Mouse (Mus musculus): ENCODE measurements around the gene Rarg. TPM values are rescaled to one million over a fixed set of nuclear protein-coding genes. Genes with fewer than 3 reads are reported as not detected.

Gene Rarg
- total and polyA plus RNA-seq, 3 experiments = 0.39 to 5.8 TPM; not detected in 1

GRCm38 (mm10) chr15:102282463-102283292 lies 25.4 kb upstream of the Rarg start:
- DNase-seq (ENCODE audit: low read depth, low spot score) = peak; percentile 79
- Histone ChIP-seq H3K79me2 (ENCODE audit: control insufficient read depth, insufficient read depth, low read length, poor library complexity) (peaks cover 24% of the 10 kb centered on the region), H3K27me3 (ENCODE audit: control insufficient read depth in 1 of 2, insufficient read depth in 2 of 2, low read length in 2 of 2) (no peaks in the 10 kb centered on the region), H3K9ac (ENCODE audit: control insufficient read depth, low read depth, low read length, poor library complexity, severe bottlenecking) (peak overlapping the region; percentile 32), H3K36me3 (ENCODE audit: control insufficient read depth in 1 of 2, insufficient read depth in 2 of 2, low read length in 2 of 2) (peaks cover 0 to 40% of the 10 kb centered on the region in 2 experiments; a peak in 2 of 4 replicates), H3K4me3 (ENCODE audit: control insufficient read depth in 1 of 2, insufficient read depth in 1 of 2, low read depth in 2 of 2, low read length in 2 of 2) (peak overlapping the region; percentile 31 to 36), H3K9me3 (replicated peaks; ENCODE audit: insufficient read depth, low read length) (no peaks in the 10 kb centered on the region), H3K27ac (ENCODE audit: control insufficient read depth, low read depth, low read length) (peak overlapping the region; percentile 87), H3K4me1 (ENCODE audit: control insufficient read depth in 1 of 2, insufficient read depth in 2 of 2, low read length in 2 of 2) (peaks cover 12 to 50% of the 10 kb centered on the region in 2 experiments)
- TF ChIP-seq MAX (IDR thresholded peaks at IDR 0.05; ENCODE audit: low read length) (peak; percentile 36; the same call in 1 of the 2 replicates), SMC3 (IDR thresholded peaks at IDR 0.05; ENCODE audit: low read depth, low read length) (no peak), HCFC1 (IDR thresholded peaks at IDR 0.05; ENCODE audit: low read depth, low read length) (0 out of 2 replicates have a peak, but pooled peaks have one; percentile 15), ZKSCAN1 (IDR thresholded peaks at IDR 0.05; ENCODE audit: low read depth, low read length) (no peak), USF2 (IDR thresholded peaks at IDR 0.05; ENCODE audit: borderline replicate concordance in 1 of 2, insufficient read depth in 1 of 2, low read depth in 1 of 2, low read length in 2 of 2) (no peak), ETS1 (IDR thresholded peaks at IDR 0.05; ENCODE audit: low read depth, low read length) (peak; percentile 70), JUND (IDR thresholded peaks at IDR 0.05; ENCODE audit: low read depth, low read length) (no peak), BHLHE40 (IDR thresholded peaks at IDR 0.05; ENCODE audit: borderline replicate concordance, low read depth, low read length) (no peak), POLR2A (IDR thresholded peaks at IDR 0.05; ENCODE audit: control insufficient read depth in 1 of 2, insufficient read depth in 1 of 2, low read depth in 1 of 2, low read length in 2 of 2, poor library complexity in 1 of 2) (peak; percentile 17 to 19; a peak in 1 of 4 replicates), MAZ (IDR thresholded peaks at IDR 0.05; ENCODE audit: low read depth, low read length) (0 out of 2 replicates have a peak, but pooled peaks have one; percentile 6), ZNF384 (IDR thresholded peaks at IDR 0.05; ENCODE audit: low read depth, low read length) (no peak), CHD2 (IDR thresholded peaks at IDR 0.05; ENCODE audit: low read length) (no peak), MYC (IDR thresholded peaks at IDR 0.05; ENCODE audit: low read depth, low read length) (peak; percentile 51; the same call in 1 of the 2 replicates), ZMIZ1 (IDR thresholded peaks at IDR 0.05; ENCODE audit: low read depth, low read length) (0 out of 2 replicates have a peak, but pooled peaks have one; percentile 30), POLR2AphosphoS2 (IDR thresholded peaks at IDR 0.05; ENCODE audit: low read length) (peak; percentile 27; the same call in 1 of the 2 replicates), ZC3H11A (IDR thresholded peaks at IDR 0.05; ENCODE audit: low read depth, low read length) (no peak), NRF1 (IDR thresholded peaks at IDR 0.05; ENCODE audit: insufficient read depth, low read depth, low read length, poor library complexity, severe bottlenecking) (no peak), CTCF (IDR thresholded peaks at IDR 0.05 in 2 of 3, conservative IDR thresholded peaks at IDR 0.05 in 1 of 3; ENCODE audit: control insufficient read depth in 1 of 3, insufficient read depth in 1 of 3, low read depth in 2 of 3, low read length in 3 of 3, poor library complexity in 1 of 3, severe bottlenecking in 1 of 3) (no peak), ELF1 (IDR thresholded peaks at IDR 0.05; ENCODE audit: low read depth, low read length) (peak; percentile 11; the same call in 1 of the 2 replicates), NELFE (IDR thresholded peaks at IDR 0.05; ENCODE audit: low read depth, low read length) (no peak; the same call in none of the 2 replicates), RCOR1 (IDR thresholded peaks at IDR 0.05; ENCODE audit: low read depth, low read length) (peak; percentile 87), UBTF (IDR thresholded peaks at IDR 0.05; ENCODE audit: borderline replicate concordance, insufficient read depth, low read depth, low read length) (no peak), EP300 (IDR thresholded peaks at IDR 0.05; ENCODE audit: low read depth in 1 of 2, low read length in 2 of 2) (peak; percentile 57 to 69), GATA1 (IDR thresholded peaks at IDR 0.05; ENCODE audit: low read depth, low read length) (peak; percentile 83), KAT2A (conservative IDR thresholded peaks at IDR 0.05; ENCODE audit: low read depth, low read length) (no peak), CHD1 (IDR thresholded peaks at IDR 0.05; ENCODE audit: low read depth, low read length) (peak; percentile 23; the same call in 1 of the 2 replicates), MEF2A (IDR thresholded peaks at IDR 0.05; ENCODE audit: extremely low read depth, insufficient replicate concordance, low read depth, low read length, poor library complexity, severe bottlenecking) (no peak), GABPA (IDR thresholded peaks at IDR 0.05; ENCODE audit: low read depth, low read length) (no peak), USF1 (IDR thresholded peaks at IDR 0.05; ENCODE audit: low read depth, low read length) (no peak), POLR2AphosphoS5 (IDR thresholded peaks at IDR 0.05; ENCODE audit: borderline replicate concordance, low read depth, low read length) (no peak), MAFK (IDR thresholded peaks at IDR 0.05; ENCODE audit: borderline replicate concordance, low read depth, low read length) (peak; percentile 9; the same call in 1 of the 2 replicates), RAD21 (IDR thresholded peaks at IDR 0.05; ENCODE audit: low read depth, low read length) (no peak), TBP (IDR thresholded peaks at IDR 0.05; ENCODE audit: low read depth, low read length) (peak; percentile 53; the same call in 1 of the 2 replicates), TAL1 (IDR thresholded peaks at IDR 0.05; ENCODE audit: low read length) (no peak)

Measured in MEL (cell line).